Comparison of ENCODE assay signal across 30 mouse cellular contexts in the genomic region with DNA sequence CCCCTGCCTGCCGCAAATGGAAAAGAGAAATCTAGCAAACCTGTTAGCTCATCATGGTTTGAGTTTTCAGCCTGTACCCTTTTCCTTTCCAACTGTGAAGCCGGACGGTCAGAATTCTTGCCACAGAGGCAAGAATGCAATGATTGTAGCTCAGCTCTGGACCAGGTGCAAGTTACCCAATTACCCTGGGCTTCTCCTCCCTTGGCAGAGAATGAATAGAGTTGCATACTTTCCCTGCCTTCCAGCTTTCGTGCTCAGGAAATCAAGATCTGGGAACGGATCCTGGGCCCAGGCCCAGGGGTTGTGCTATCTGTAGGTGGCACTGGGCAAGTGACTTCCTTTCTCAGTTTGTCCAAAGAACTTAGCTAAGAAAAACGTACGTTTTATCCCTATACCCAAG. TPM values are rescaled to one million over a fixed set of nuclear protein-coding genes. Genes with fewer than 3 reads are reported as not detected.
DNase-seq lines count a peak whose midpoint lies in the region; ATAC-seq and TF ChIP-seq lines count a peak whose summit lies in the region.
"Had no signal": no experiment of that assay in that cellular context is flagged by ENCODE, and none has a peak within 500 bp of the region (broad histone marks: within the 10 kb centered on the region; RNA-seq: fewer than 3 reads in every experiment).

No protein-coding gene starts in this region.

- H3K36me3 ChIP-seq in forebrain, embryonic 14.5 days (ENCODE audit: control insufficient read depth, insufficient read depth, low read length) = no peaks in the 10 kb centered on the region
- H3K36me3 ChIP-seq in forebrain, postnatal 0 days (ENCODE audit: insufficient read depth) = no peaks in the 10 kb centered on the region
- H3K36me3 ChIP-seq in lung, embryonic 14.5 days (ENCODE audit: insufficient read depth) = no peaks in the 10 kb centered on the region
- no peaks in the 10 kb centered on the region for H3K36me3 ChIP-seq in midbrain, postnatal 0 days (ENCODE audit: insufficient read depth, low read length)
- H3K36me3 ChIP-seq in stomach, postnatal 0 days (ENCODE audit: control insufficient read depth, insufficient read depth, low read length) = no peaks in the 10 kb centered on the region
- H3K36me3 ChIP-seq: embryonic facial prominence, embryonic 13.5 days; heart, embryonic 10.5 days; heart, embryonic 13.5 days had no signal

- 31% methylated on average over 7 of the region's 7 CpGs for WGBS in forebrain, embryonic 14.5 days
- 38% methylated on average over 7 of the region's 7 CpGs for WGBS in forebrain, postnatal 0 days
- WGBS in lung, embryonic 14.5 days = 58% methylated on average over 7 of the region's 7 CpGs
- WGBS in midbrain, postnatal 0 days = 58% methylated on average over 7 of the region's 7 CpGs
- WGBS in stomach, postnatal 0 days = 49% methylated on average over 7 of the region's 7 CpGs

- DNase-seq in forebrain, embryonic 14.5 days (ENCODE audit: low spot score) = peak; percentile 68
- no peak for DNase-seq in forebrain, postnatal 0 days
- DNase-seq in lung, embryonic 14.5 days = peak; percentile 27
- DNase-seq in lung, postnatal 14 days = no peak
- peak; percentile 83 for DNase-seq in fat pad, adult 2 months (ENCODE audit: extremely low read depth, low read depth, low spot score)
- no peak for DNase-seq in midbrain, postnatal 0 days (ENCODE audit: low spot score)
- DNase-seq in stomach, postnatal 0 days (ENCODE audit: low spot score) = no peak
- DNase-seq: adrenal gland, adult 8-10 months; adrenal gland, postnatal 36 days; cerebellum, adult 11 months; cerebellum, adult 2 months; cerebellum, adult 9-11 months; cerebellum, postnatal 25 days; gastrocnemius, postnatal 25 days; heart, adult 2 months; heart, postnatal 14 days; heart, postnatal 4 days; kidney, adult 18-20 months had no signal

- no peak overlapping the region for H3K4me2 ChIP-seq in forebrain, embryonic 14.5 days (ENCODE audit: low read length)
- no peak overlapping the region for H3K4me2 ChIP-seq in forebrain, postnatal 0 days (ENCODE audit: low read depth)
- H3K4me2 ChIP-seq in lung, embryonic 14.5 days = no peak overlapping the region
- no peak overlapping the region for H3K4me2 ChIP-seq in midbrain, postnatal 0 days (ENCODE audit: low read depth, low read length, poor library complexity, severe bottlenecking)
- H3K4me2 ChIP-seq in stomach, postnatal 0 days (replicated peaks; ENCODE audit: low read depth) = no peak overlapping the region
- H3K4me2 ChIP-seq: embryonic facial prominence, embryonic 13.5 days; heart, embryonic 13.5 days; hindbrain, embryonic 14.5 days had no signal

- H3K9ac ChIP-seq in forebrain, embryonic 14.5 days (ENCODE audit: low read length) = no peak overlapping the region
- no peak overlapping the region for H3K9ac ChIP-seq in forebrain, postnatal 0 days
- H3K9ac ChIP-seq in lung, embryonic 14.5 days = no peak overlapping the region
- no peak overlapping the region for H3K9ac ChIP-seq in midbrain, postnatal 0 days (replicated peaks; ENCODE audit: low read length, poor library complexity, severe bottlenecking)
- H3K9ac ChIP-seq in stomach, postnatal 0 days (ENCODE audit: low read length) = no peak overlapping the region
- H3K9ac ChIP-seq: embryonic facial prominence, embryonic 13.5 days; heart, embryonic 13.5 days; hindbrain, embryonic 14.5 days had no signal

- TF ChIP-seq EP300 in stomach, postnatal 0 days (optimal IDR thresholded peaks at IDR 0.05) = no peak

- no peak overlapping the region for H3K4me3 ChIP-seq in forebrain, embryonic 14.5 days (ENCODE audit: low read depth, low read length)
- no peak overlapping the region for H3K4me3 ChIP-seq in forebrain, postnatal 0 days (ENCODE audit: low read depth, low read length)
- no peak overlapping the region for H3K4me3 ChIP-seq in lung, embryonic 14.5 days (ENCODE audit: low read depth, low read length)
- H3K4me3 ChIP-seq in midbrain, postnatal 0 days (ENCODE audit: low read depth, low read length) = no peak overlapping the region
- H3K4me3 ChIP-seq in stomach, postnatal 0 days (ENCODE audit: low read depth, low read length) = no peak overlapping the region
- H3K4me3 ChIP-seq: embryonic facial prominence, embryonic 13.5 days; heart, adult 2 months; heart, embryonic 10.5 days; heart, embryonic 13.5 days had no signal

- ATAC-seq in forebrain, embryonic 14.5 days = no peak
- ATAC-seq in forebrain, postnatal 0 days = no peak
- ATAC-seq in lung, embryonic 14.5 days (ENCODE audit: insufficient read depth) = no peak
- no peak for ATAC-seq in midbrain, postnatal 0 days (ENCODE audit: low FRiP score)
- ATAC-seq in stomach, postnatal 0 days (ENCODE audit: low FRiP score, low TSS enrichment) = no peak
- ATAC-seq: activated CD4-positive, CD25-positive, alpha-beta regulatory T cell, adult 4 months; CD4-positive, CD25-positive, alpha-beta regulatory T cell, adult 4 months; hindbrain, postnatal 0 days; inflammation-experienced regulatory T-cells, adult 6 months; intestine, embryonic 16.5 days had no signal

- peaks cover 5% of the 10 kb centered on the region; the same call in 1 of the 2 replicates for H3K4me1 ChIP-seq in forebrain, embryonic 14.5 days (ENCODE audit: control insufficient read depth, insufficient read depth, low read length)
- 0 out of 2 replicates have a peak, but pooled peaks cover 3% of the 10 kb centered on the region for H3K4me1 ChIP-seq in forebrain, postnatal 0 days (ENCODE audit: insufficient read depth)
- no peaks in the 10 kb centered on the region for H3K4me1 ChIP-seq in lung, embryonic 14.5 days (ENCODE audit: insufficient read depth)
- peaks cover 4% of the 10 kb centered on the region; the same call in 1 of the 2 replicates for H3K4me1 ChIP-seq in midbrain, postnatal 0 days (ENCODE audit: insufficient read depth, low read length)
- no peaks in the 10 kb centered on the region for H3K4me1 ChIP-seq in stomach, postnatal 0 days (replicated peaks; ENCODE audit: control insufficient read depth, insufficient read depth)
- H3K4me1 ChIP-seq: embryonic facial prominence, embryonic 13.5 days; heart, embryonic 10.5 days had no signal

- H3K9me3 ChIP-seq in forebrain, embryonic 14.5 days (replicated peaks; ENCODE audit: control insufficient read depth, low read length) = no peaks in the 10 kb centered on the region
- no peaks in the 10 kb centered on the region for H3K9me3 ChIP-seq in forebrain, postnatal 0 days (ENCODE audit: low read length)
- no peaks in the 10 kb centered on the region for H3K9me3 ChIP-seq in lung, embryonic 14.5 days (ENCODE audit: low read depth, low read length)
- no peaks in the 10 kb centered on the region for H3K9me3 ChIP-seq in midbrain, postnatal 0 days (ENCODE audit: low read length)
- no peaks in the 10 kb centered on the region for H3K9me3 ChIP-seq in stomach, postnatal 0 days (ENCODE audit: control insufficient read depth, low read length)
- H3K9me3 ChIP-seq: embryonic facial prominence, embryonic 13.5 days; heart, embryonic 10.5 days; heart, embryonic 13.5 days had no signal

- no peaks in the 10 kb centered on the region for H3K27me3 ChIP-seq in forebrain, embryonic 14.5 days (replicated peaks; ENCODE audit: control insufficient read depth, insufficient read depth, low read length)
- H3K27me3 ChIP-seq in forebrain, postnatal 0 days (ENCODE audit: insufficient read depth, low read length) = 0 out of 2 replicates have a peak, but pooled peaks cover 7% of the 10 kb centered on the region
- H3K27me3 ChIP-seq in lung, embryonic 14.5 days (ENCODE audit: insufficient read depth, low read length) = no peaks in the 10 kb centered on the region
- H3K27me3 ChIP-seq in midbrain, postnatal 0 days (ENCODE audit: insufficient read depth, low read length) = no peaks in the 10 kb centered on the region
- no peaks in the 10 kb centered on the region for H3K27me3 ChIP-seq in stomach, postnatal 0 days (ENCODE audit: control insufficient read depth, insufficient read depth, low read length)
- H3K27me3 ChIP-seq: embryonic facial prominence, embryonic 13.5 days; heart, embryonic 13.5 days had no signal

- no peak for TF ChIP-seq CTCF in forebrain, postnatal 0 days (IDR thresholded peaks at IDR 0.05; ENCODE audit: low read depth)
- TF ChIP-seq CTCF in lung, embryonic 14.5 days (IDR thresholded peaks at IDR 0.05; ENCODE audit: low read depth) = no peak
- no peak for TF ChIP-seq CTCF in midbrain, postnatal 0 days (IDR thresholded peaks at IDR 0.05)
- no peak for TF ChIP-seq CTCF in stomach, postnatal 0 days (IDR thresholded peaks at IDR 0.05; ENCODE audit: low read depth)

- H3K27ac ChIP-seq in forebrain, embryonic 14.5 days (ENCODE audit: low read depth, low read length) = no peak overlapping the region
- no peak overlapping the region for H3K27ac ChIP-seq in forebrain, postnatal 0 days (ENCODE audit: low read depth, low read length)
- H3K27ac ChIP-seq in lung, embryonic 14.5 days (ENCODE audit: low read depth) = no peak overlapping the region
- no peak overlapping the region for H3K27ac ChIP-seq in midbrain, postnatal 0 days (ENCODE audit: low read depth, low read length)
- no peak overlapping the region for H3K27ac ChIP-seq in stomach, postnatal 0 days (replicated peaks)
- H3K27ac ChIP-seq: embryonic facial prominence, embryonic 13.5 days; heart, adult 2 months; heart, embryonic 10.5 days; heart, embryonic 13.5 days; hindbrain, embryonic 14.5 days; hindbrain, postnatal 0 days had no signal

RNA-seq across cellular contexts. Expression of a gene that starts 28.9 kb away (rescaled TPM):
- 16.5 and 19.2 TPM in 2 replicates for polyA plus RNA-seq in forebrain, embryonic 14.5 days (2014; fragmentation: Nextera tagmentation; extraction: Ambion mirVana)
- 2.8 and 8.0 TPM in 2 replicates for total RNA-seq in forebrain, postnatal 0 days (2014; rRNA removed)
- 21.0 and 35.2 TPM in 2 replicates for polyA plus RNA-seq in forebrain, postnatal 0 days (2015; fragmentation: Nextera tagmentation; extraction: Ambion mirVana)
- polyA plus RNA-seq in lung, embryonic 14.5 days (2014; fragmentation: Nextera tagmentation; extraction: Ambion mirVana) = 4.3 and 4.6 TPM in 2 replicates
- 7.6 and 14.3 TPM in 2 replicates for total RNA-seq in midbrain, postnatal 0 days (2014; rRNA removed)
- 57.0 and 64.7 TPM in 2 replicates for polyA plus RNA-seq in midbrain, postnatal 0 days (2015; fragmentation: Nextera tagmentation; extraction: Ambion mirVana)
- polyA plus RNA-seq in stomach, postnatal 0 days (2015; fragmentation: Nextera tagmentation; extraction: Ambion mirVana) = 0.98 and 1.5 TPM in 2 replicates
- total RNA-seq: common myeloid progenitor, adult 5-6 weeks; granulocyte monocyte progenitor cell, adult 5-6 weeks; MEL had no signal

Comparison
In these comparisons a context has a peak if more than half of its experiments do, and no peak if none do; other contexts are left out.
1. DNase-seq: peak in forebrain, embryonic 14.5 days (single experiment), lung, embryonic 14.5 days (single experiment) and fat pad, adult 2 months (single experiment); none in forebrain, postnatal 0 days (single experiment), lung, postnatal 14 days (single experiment), midbrain, postnatal 0 days (single experiment) and stomach, postnatal 0 days (single experiment).